Mouse (Mus musculus) layer of hippocampus, adult 2 months (tissue): ENCODE measurements around the gene Pdcd1lg2. TPM values are rescaled to one million over a fixed set of nuclear protein-coding genes. Genes with fewer than 3 reads are reported as not detected.

Source experiments
- DNase-seq, 2 experiments: peaks; one replicate each; pipeline ENCODE4 v3.0.0; 2022; ENCODE audit warnings: low spot score in 2 of 2
- H3K27ac ChIP-seq: fragments of 200-600 bp; 2 replicates; pipeline ENCODE4 v1.8.1; 2022
- H3K4me3 ChIP-seq: fragments of 200-600 bp; 2 replicates; pipeline ENCODE4 v1.8.1; 2022; ENCODE audit warnings: mild to moderate bottlenecking
- CTCF ChIP-seq: fragments of 200-600 bp; conservative IDR thresholded peaks from 2 replicates; pipeline ENCODE4 v1.8.1; 2022; ENCODE audit warnings: antibody characterized with exemption, mild to moderate bottlenecking, moderate library complexity
- total RNA-seq, 2 experiments: library from RNA; stranded (reverse); gene quantifications; 2 replicates each; pipeline ENCODE4 v1.2.3; 2021

Pdcd1lg2 gene
- total RNA-seq, 2 experiments from 2014 or later = not detected

- H3K27ac ChIP-seq = peak overlapping the region; percentile 60
Measured at GRCm38 (mm10) chr19:29470652-29471051, 59.9 kb downstream of the Pdcd1lg2 start.

GRCm38 (mm10) chr19:29472424-29472823 lies 61.7 kb downstream of the Pdcd1lg2 start:
- TF ChIP-seq CTCF = no peak
- Histone ChIP-seq H3K4me3 (no peak overlapping the region), H3K27ac (no peak overlapping the region)
- DNase-seq = no peak

More at GRCm38 (mm10) chr19:29470652-29471051, 59.9 kb downstream of the Pdcd1lg2 start:
- no peak for DNase-seq
- no peak overlapping the region for H3K4me3 ChIP-seq
- no peak for TF ChIP-seq CTCF

- no peak for TF ChIP-seq CTCF
- H3K4me3 ChIP-seq = no peak overlapping the region
- DNase-seq = no peak
- H3K27ac ChIP-seq = no peak overlapping the region
Measured at GRCm38 (mm10) chr19:29472946-29473345, 62.2 kb downstream of the Pdcd1lg2 start.

GRCm38 (mm10) chr19:29474803-29475202 lies 64.1 kb downstream of the Pdcd1lg2 start:
- H3K4me3 ChIP-seq = no peak overlapping the region
- TF ChIP-seq CTCF = no peak
- no peak for DNase-seq

GRCm38 (mm10) chr19:29475210-29475620 lies 64.5 kb downstream of the Pdcd1lg2 start:
- no peak for DNase-seq
- Histone ChIP-seq H3K4me3 (no peak overlapping the region), H3K27ac (no peak overlapping the region)
- TF ChIP-seq CTCF = no peak

More at GRCm38 (mm10) chr19:29474803-29475202, 64.1 kb downstream of the Pdcd1lg2 start:
- no peak overlapping the region for H3K27ac ChIP-seq

- Histone ChIP-seq H3K4me3 (no peak overlapping the region), H3K27ac (no peak overlapping the region)
- DNase-seq = no peak
- TF ChIP-seq CTCF = no peak
Measured at GRCm38 (mm10) chr19:29478598-29478997, 67.9 kb downstream of the Pdcd1lg2 start.

DNA sequence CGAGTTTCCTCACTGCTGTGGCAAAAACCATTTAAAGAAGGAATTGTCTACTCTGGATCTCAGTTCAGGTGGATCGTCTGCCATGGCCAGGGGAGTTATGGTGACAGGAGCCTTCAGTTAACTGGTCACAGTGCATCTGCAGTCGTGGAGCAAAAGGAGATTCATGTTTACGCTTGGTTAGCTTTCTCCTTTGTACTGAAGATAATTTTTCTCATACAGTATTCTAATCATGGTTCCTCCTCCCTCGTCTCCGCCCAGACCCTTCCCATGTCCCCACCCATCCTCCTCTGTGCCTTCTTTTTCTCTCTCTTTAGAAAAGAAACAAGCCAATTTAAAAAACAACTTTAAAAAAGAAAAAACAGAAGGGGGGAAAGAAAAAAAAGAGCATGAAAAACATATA lies 70.9 kb downstream of the Pdcd1lg2 start:
- no peak for DNase-seq
- no peak overlapping the region for H3K27ac ChIP-seq
- no peak for TF ChIP-seq CTCF
- H3K4me3 ChIP-seq = no peak overlapping the region

GRCm38 (mm10) chr19:29482148-29482547 lies 71.4 kb downstream of the Pdcd1lg2 start:
- no peak for DNase-seq
- no peak overlapping the region for H3K27ac ChIP-seq
- H3K4me3 ChIP-seq = no peak overlapping the region
- TF ChIP-seq CTCF = no peak

DNA sequence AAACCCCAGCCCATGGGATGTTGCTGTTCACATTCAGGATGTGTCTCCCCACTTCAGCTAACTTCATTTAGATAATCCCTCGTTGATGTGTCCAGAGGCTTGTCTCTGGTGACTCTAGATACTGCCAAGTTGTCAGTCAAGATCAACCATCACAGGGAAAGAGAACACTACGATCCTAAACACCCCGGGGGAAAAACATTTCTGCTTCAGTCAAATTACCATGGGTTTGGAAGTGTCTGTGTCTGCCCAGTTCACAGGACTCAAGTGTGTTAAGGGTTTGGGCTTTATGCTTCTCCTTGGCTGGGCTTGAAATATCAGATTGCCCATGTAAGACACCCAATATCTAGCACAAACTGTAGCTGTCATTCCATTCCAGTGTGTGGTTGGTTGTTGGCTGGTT lies 71.9 kb downstream of the Pdcd1lg2 start:
- DNase-seq = no peak
- H3K4me3 ChIP-seq = no peak overlapping the region
- TF ChIP-seq CTCF = no peak
- no peak overlapping the region for H3K27ac ChIP-seq

- TF ChIP-seq CTCF = no peak
- no peak for DNase-seq
- Histone ChIP-seq H3K27ac (no peak overlapping the region), H3K4me3 (no peak overlapping the region)
Measured at GRCm38 (mm10) chr19:29483386-29483785, 72.7 kb downstream of the Pdcd1lg2 start.

DNA sequence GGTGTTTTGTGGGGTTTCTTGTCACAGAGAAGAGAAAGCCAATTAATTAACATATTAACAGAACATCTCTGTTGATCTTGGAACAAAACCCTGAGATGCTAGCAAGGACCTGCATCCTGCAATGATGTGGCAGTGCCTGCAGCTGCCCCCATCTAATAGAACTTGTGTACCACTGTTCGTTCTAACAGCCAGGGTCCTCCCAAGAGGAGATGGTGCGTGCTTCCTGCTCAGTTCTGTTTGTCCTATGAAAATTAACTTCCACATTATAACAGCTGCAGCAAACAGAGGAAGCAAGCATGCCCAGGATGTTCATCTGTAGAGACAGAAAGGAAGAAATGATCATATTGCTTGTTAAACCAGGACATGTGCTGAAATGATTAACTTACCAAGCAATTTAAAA lies 73.8 kb downstream of the Pdcd1lg2 start:
- Histone ChIP-seq H3K27ac (no peak overlapping the region), H3K4me3 (no peak overlapping the region)
- no peak for TF ChIP-seq CTCF
- no peak for DNase-seq

DNA sequence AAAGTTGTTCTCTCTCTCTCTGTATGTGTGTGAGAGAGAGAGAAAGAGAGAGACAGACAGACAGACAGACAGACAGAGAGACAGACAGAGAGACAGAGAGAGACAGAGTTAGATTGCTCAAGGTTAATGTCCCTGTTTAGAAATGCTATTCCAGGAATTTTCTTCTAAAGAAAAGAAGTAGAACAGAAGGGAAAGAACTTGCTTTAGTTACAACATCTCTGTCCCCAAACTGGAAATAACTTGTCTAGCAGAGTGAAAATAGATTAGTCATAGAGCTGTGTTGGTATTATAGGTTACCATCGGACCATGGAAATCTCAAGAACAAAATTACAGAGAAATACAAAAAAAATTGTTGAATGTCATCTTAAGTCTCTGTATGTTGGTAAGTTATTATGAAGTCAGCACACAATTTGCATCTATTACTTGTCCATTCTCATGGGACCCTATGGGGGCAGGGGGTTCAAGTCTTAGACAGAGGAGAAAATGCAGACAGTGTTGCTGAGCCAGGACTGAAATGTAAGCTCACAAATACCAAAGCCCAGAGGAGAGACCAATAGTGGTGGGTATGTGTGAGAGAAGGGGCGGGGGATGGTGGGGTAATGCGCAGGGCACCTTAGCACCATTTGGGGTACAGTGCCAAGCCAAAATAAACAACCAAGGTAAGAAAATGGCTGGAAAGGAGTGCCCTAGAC lies 74.7 kb downstream of the Pdcd1lg2 start:
- no peak for TF ChIP-seq CTCF
- no peak for DNase-seq
- no peak overlapping the region for H3K27ac ChIP-seq
- no peak overlapping the region for H3K4me3 ChIP-seq

DNA sequence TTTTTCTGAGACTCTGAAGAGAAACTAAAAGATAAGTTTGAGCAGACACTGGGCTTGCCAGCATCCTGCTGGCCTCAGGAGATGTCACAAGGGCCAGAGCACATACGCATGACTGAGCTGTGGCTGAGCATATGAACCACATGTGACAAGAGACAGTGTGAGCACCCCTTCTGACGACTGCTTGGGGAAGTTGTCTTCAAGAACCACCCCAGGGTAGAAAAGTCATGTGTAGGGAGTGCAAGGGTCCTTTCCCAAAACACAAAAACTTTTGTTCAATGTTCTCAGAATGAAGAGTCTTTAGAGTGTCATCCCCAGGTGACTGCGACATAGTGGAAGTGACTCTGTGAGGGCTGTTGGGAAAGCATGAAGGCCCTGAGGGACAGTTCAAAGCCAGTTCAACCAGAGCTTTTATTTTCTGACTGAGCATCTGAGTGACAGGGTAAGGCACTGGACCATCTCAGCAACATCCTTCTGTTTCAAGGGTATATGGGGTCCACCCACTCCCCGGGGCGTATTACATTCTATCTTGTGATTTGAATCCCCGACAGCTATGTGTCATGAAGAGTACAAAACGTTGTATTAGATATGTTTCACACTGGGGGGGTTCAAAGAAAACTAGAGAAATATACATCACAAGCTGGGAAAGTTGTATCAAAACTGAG lies 76.0 kb downstream of the Pdcd1lg2 start:
- no peak overlapping the region for H3K4me3 ChIP-seq
- no peak for TF ChIP-seq CTCF
- DNase-seq = no peak
- H3K27ac ChIP-seq = no peak overlapping the region
